In the genomic region with DNA sequence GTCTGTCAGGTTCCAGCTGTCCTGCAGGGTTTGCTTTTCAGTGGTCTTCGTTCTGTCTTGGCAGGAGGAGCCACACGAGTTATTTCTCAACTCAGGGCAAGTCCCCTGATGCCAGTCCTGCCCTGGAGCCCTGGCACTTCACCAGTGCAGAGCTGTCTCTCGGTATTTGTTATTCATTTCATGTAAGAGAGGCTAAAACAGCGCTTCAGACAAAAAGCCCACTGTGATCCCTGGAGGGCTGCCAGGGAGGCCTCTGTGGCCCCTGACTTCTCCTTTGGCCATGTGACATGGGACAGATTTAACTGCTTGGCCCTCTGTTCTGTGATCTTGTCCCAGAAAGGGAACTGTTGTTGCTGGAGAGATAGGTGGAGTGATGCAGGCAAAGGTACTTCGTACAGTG, we compare ENCODE assay signal across 15 mouse cellular contexts. TPM values are rescaled to one million over a fixed set of nuclear protein-coding genes. Genes with fewer than 3 reads are reported as not detected.
A peak's percentile ranks its signal among the peaks of the same experiment; 100 is the strongest.
DNase-seq lines count a peak whose midpoint lies in the region; ATAC-seq lines count a peak whose summit lies in the region.
"Had no signal": no experiment of that assay in that cellular context is flagged by ENCODE, and none has a peak within 500 bp of the region (broad histone marks: within the 10 kb centered on the region; RNA-seq: fewer than 3 reads in every experiment).

No protein-coding gene starts in this region.

- peaks cover 39% of the 10 kb centered on the region for H3K36me3 ChIP-seq in neural tube, embryonic 14.5 days (ENCODE audit: control insufficient read depth, insufficient read depth, low read length)
- H3K36me3 ChIP-seq in neural tube, embryonic 15.5 days = peaks cover 79% of the 10 kb centered on the region
- H3K36me3 ChIP-seq in heart, embryonic 12.5 days = peaks cover 93% of the 10 kb centered on the region

- H3K9ac ChIP-seq in neural tube, embryonic 14.5 days (replicated peaks; ENCODE audit: low read depth, low read length) = no peak overlapping the region
- no peak overlapping the region for H3K9ac ChIP-seq in neural tube, embryonic 15.5 days (replicated peaks)
- no peak overlapping the region for H3K9ac ChIP-seq in heart, embryonic 12.5 days
- H3K9ac ChIP-seq: embryonic facial prominence, embryonic 12.5 days; forebrain, embryonic 13.5 days; hindbrain, embryonic 14.5 days; liver, embryonic 14.5 days had no signal

- H3K4me3 ChIP-seq in neural tube, embryonic 14.5 days (ENCODE audit: low read depth, low read length) = no peak overlapping the region
- H3K4me3 ChIP-seq in neural tube, embryonic 15.5 days (replicated peaks) = no peak overlapping the region
- no peak overlapping the region for H3K4me3 ChIP-seq in heart, embryonic 12.5 days
- H3K4me3 ChIP-seq: embryonic facial prominence, embryonic 12.5 days; forebrain, embryonic 13.5 days; megakaryocyte, embryonic 14.5 days had no signal

- no peak for ATAC-seq in frontal cortex, adult (ENCODE audit: low TSS enrichment)
- no peak for ATAC-seq in neural tube, embryonic 14.5 days (ENCODE audit: low read depth)
- no peak; the same call in 1 of the 2 replicates for ATAC-seq in neural tube, embryonic 15.5 days (ENCODE audit: low FRiP score)
- no peak for ATAC-seq in activated CD4-positive, CD25-positive, alpha-beta regulatory T cell, adult 4 months
- ATAC-seq in heart, embryonic 12.5 days (ENCODE audit: insufficient number of reproducible peaks, low FRiP score) = no peak
- ATAC-seq: forebrain, embryonic 13.5 days; Patski had no signal

- no peak overlapping the region for H3K4me2 ChIP-seq in neural tube, embryonic 14.5 days (ENCODE audit: low read depth, low read length)
- no peak overlapping the region for H3K4me2 ChIP-seq in neural tube, embryonic 15.5 days
- H3K4me2 ChIP-seq in heart, embryonic 12.5 days = no peak overlapping the region
- H3K4me2 ChIP-seq: embryonic facial prominence, embryonic 12.5 days; forebrain, embryonic 13.5 days; hindbrain, embryonic 14.5 days had no signal

- WGBS in neural tube, embryonic 14.5 days = 51% methylated on average over 5 of the region's 5 CpGs
- 38% methylated on average over 5 of the region's 5 CpGs for WGBS in neural tube, embryonic 15.5 days
- WGBS in heart, embryonic 12.5 days = 78% methylated on average over 5 of the region's 5 CpGs

- H3K9me3 ChIP-seq in neural tube, embryonic 14.5 days (ENCODE audit: control insufficient read depth, low read length) = no peaks in the 10 kb centered on the region
- H3K9me3 ChIP-seq in neural tube, embryonic 15.5 days (replicated peaks) = no peaks in the 10 kb centered on the region
- H3K9me3 ChIP-seq in heart, embryonic 12.5 days (replicated peaks) = no peaks in the 10 kb centered on the region
- H3K9me3 ChIP-seq: embryonic facial prominence, embryonic 12.5 days; forebrain, embryonic 13.5 days; megakaryocyte, embryonic 14.5 days had no signal

- no peaks in the 10 kb centered on the region for H3K27me3 ChIP-seq in neural tube, embryonic 14.5 days (ENCODE audit: control insufficient read depth, insufficient read depth, low read length)
- H3K27me3 ChIP-seq in neural tube, embryonic 15.5 days (replicated peaks) = no peaks in the 10 kb centered on the region
- no peaks in the 10 kb centered on the region for H3K27me3 ChIP-seq in heart, embryonic 12.5 days (replicated peaks)
- H3K27me3 ChIP-seq: embryonic facial prominence, embryonic 12.5 days; forebrain, embryonic 13.5 days; megakaryocyte, embryonic 14.5 days; Patski had no signal

- no peaks in the 10 kb centered on the region for H3K4me1 ChIP-seq in neural tube, embryonic 14.5 days (ENCODE audit: control insufficient read depth, insufficient read depth, low read length)
- H3K4me1 ChIP-seq in neural tube, embryonic 15.5 days = peaks cover 5% of the 10 kb centered on the region; the same call in 1 of the 2 replicates
- 0 out of 2 replicates have a peak, but pooled peaks cover 9% of the 10 kb centered on the region for H3K4me1 ChIP-seq in heart, embryonic 12.5 days (replicated peaks)
- H3K4me1 ChIP-seq: embryonic facial prominence, embryonic 12.5 days; forebrain, embryonic 13.5 days; megakaryocyte, embryonic 14.5 days had no signal

- peak overlapping the region; percentile 16; the same call in 1 of the 2 replicates for H3K27ac ChIP-seq in neural tube, embryonic 14.5 days (ENCODE audit: low read depth, low read length)
- no peak overlapping the region; the same call in 1 of the 2 replicates for H3K27ac ChIP-seq in neural tube, embryonic 15.5 days (replicated peaks)
- H3K27ac ChIP-seq in heart, embryonic 12.5 days (ENCODE audit: poor library complexity, severe bottlenecking) = no peak overlapping the region
- H3K27ac ChIP-seq: embryonic facial prominence, embryonic 12.5 days; forebrain, embryonic 13.5 days; hindbrain, embryonic 14.5 days; liver, embryonic 14.5 days had no signal

- DNase-seq in frontal cortex, postnatal 14 days (ENCODE audit: low spot score in 2 of 2) = peak; percentile 35 to 52
- DNase-seq in layer of hippocampus, adult 9-11 months = peak; percentile 75
- no peak for DNase-seq in urinary bladder, postnatal 4 days (ENCODE audit: low spot score in 2 of 2)
- DNase-seq: thymus, postnatal 4 days had no signal

RNA-seq across cellular contexts. Expression of gene Dhx8, which starts 25.7 kb away (rescaled TPM):
- 33.5 and 36.6 TPM in 2 replicates for polyA plus RNA-seq in neural tube, embryonic 14.5 days (2014; fragmentation: Nextera tagmentation; extraction: Ambion mirVana)
- polyA plus RNA-seq in neural tube, embryonic 15.5 days (2015; fragmentation: Nextera tagmentation; extraction: Ambion mirVana) = 28.7 and 29.9 TPM in 2 replicates
- polyA plus RNA-seq in activated CD4-positive, CD25-positive, alpha-beta regulatory T cell, adult 4 months (2017; shearing (Covaris generic)) = 10 to 100 TPM; 23.6 to 25.5 TPM
- polyA plus RNA-seq in heart, embryonic 12.5 days (2016; fragmentation: Nextera tagmentation; extraction: Ambion mirVana) = 25.8 and 26.5 TPM in 2 replicates

RNA-seq across cellular contexts. Expression of gene Etv4, which starts 26.7 kb away (rescaled TPM):
- 14.0 and 14.7 TPM in 2 replicates for polyA plus RNA-seq in neural tube, embryonic 14.5 days (2014; fragmentation: Nextera tagmentation; extraction: Ambion mirVana)
- polyA plus RNA-seq in neural tube, embryonic 15.5 days (2015; fragmentation: Nextera tagmentation; extraction: Ambion mirVana) = 25.9 and 29.5 TPM in 2 replicates
- polyA plus RNA-seq in activated CD4-positive, CD25-positive, alpha-beta regulatory T cell, adult 4 months (2017; shearing (Covaris generic)) = 1 to 10 TPM in 1 of 2 experiments, not detected in 1; 1.0 TPM
- 10.0 and 10.3 TPM in 2 replicates for polyA plus RNA-seq in heart, embryonic 12.5 days (2016; fragmentation: Nextera tagmentation; extraction: Ambion mirVana)

Comparison
In these comparisons a context has a peak if more than half of its experiments do, and no peak if none do; other contexts are left out.
1. DNase-seq: peak in frontal cortex, postnatal 14 days (2 of 2) and layer of hippocampus, adult 9-11 months (single experiment); none in urinary bladder, postnatal 4 days (0 of 2).